Mouse (Mus musculus) cerebellum, postnatal 25 days (tissue): ENCODE measurements around the gene Mup18.
"Not testable (repeated sequence)": the region's sequence is repeated elsewhere in the genome, so short reads cannot be mapped to it uniquely, and the experiment has no call there.

Source experiments
- DNase-seq, 2 experiments: peaks; one replicate each; pipeline ENCODE4 v3.0.0; 2021; ENCODE audit warnings: mixed read lengths in 2 of 2

Mup18 gene

DNA sequence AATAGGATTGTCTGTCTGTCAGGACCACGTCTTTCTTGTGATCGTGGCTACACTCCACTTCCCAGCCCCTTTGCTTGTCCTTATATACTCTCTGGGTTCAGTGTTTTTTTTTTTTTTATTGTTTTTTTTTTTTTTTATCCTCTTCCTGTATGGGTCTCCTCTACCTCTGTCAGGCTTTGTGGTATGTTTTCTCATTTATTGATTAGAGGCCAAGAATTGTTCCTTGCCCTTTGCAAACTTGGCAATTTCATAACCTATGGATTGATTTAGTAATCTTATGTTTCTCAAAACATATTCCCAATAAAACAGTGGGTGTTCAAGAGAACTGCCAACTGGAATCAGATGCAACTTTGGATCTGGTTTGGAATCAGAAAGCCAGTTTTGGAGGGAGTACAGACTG, at the start of gene Mup18:
Gene Mup18 (minus strand): TSS at position 101 of the 400 bp plus-strand sequence.
- not testable (repeated sequence) for DNase-seq

DNA sequence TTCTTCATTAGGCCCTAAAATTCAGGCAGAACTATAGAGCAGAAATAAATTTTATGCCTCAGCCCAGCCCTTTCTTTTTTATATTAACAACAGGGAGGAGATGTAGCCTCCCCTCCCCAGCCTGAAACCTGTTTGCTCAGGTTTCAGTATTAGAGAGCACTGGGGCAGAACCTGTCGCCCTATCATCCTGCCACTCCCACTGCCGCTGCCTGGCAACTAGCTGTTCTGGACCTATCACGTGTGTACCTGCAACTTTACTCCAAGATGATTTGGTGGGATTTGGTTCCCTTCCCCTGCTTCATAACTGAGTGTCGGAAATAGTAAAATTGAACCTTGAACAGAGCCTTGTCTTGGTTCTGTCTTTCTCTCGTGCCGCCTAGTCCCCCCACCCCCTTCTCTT, 40.4 kb upstream of the Mup18 start:
- DNase-seq = not testable (repeated sequence)
